Mouse (Mus musculus): ENCODE results near the gene Camta1.

The Camta1 gene

GRCm38 (mm10) chr4:151593042-151593441, 268.6 kb downstream of the Camta1 start:
- no peak for DNase-seq

- no peak for DNase-seq
Measured at GRCm38 (mm10) chr4:151586074-151586473, 275.6 kb downstream of the Camta1 start.

DNA sequence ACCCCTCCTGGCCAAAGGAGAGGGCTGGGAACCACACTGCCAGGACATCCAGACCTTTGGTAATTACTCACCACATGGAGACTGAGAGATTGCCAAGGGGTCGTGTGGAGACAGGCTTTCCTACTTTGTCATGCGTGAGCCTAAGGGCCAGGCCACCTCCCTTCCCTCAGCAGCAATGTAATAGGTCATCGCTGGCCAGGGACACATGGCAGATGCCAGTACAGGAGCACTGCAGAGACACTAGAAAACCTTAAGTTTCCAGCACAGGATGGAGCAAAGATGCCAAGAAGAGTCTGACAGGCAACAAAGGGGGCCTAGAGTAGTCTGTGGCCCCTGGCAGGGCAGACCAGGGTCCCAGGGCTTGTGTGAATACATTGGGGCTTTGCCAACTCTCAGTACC, 283.7 kb downstream of the Camta1 start:
- DNase-seq: no peak

DNA sequence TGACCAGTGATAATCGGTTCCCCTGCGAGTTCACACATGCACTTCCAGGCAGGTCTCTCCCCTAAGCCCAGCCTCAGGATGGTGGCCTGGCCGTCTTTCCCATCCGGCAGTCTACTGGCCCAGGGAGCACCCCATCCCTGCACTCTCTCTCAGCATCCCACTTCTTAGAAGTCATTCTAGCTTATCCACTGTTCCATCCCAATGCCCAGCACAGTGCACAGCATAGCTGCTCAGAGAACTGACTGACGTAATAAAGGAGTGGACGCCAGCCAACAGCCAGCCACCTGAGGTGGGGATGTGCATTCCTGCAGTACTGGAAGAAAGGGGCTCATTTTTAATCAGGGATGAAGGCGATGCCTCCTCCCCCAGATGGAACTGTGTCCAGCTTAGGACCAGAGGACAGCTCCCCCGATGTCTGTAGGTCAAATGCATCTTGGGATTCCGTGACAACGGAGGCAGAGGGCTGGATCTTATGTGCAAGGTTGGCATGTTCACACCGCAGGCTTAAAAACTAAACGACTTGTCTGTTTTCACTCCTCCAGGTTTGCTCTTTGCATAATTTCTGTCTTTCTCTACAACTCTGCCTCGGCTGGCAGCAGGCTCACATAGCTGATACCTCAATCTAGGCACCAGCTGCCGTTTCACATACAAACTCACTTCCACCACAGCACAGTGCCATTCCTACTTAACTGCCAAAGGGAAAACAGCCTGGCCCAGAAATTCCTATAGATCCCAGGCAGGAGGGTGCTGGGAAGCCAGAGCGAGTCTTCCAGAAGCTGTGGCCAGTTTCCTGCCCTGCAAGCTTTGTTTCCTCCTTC, 285.2 kb downstream of the Camta1 start:
- DNase-seq: peak; percentile 8 to 29

DNA sequence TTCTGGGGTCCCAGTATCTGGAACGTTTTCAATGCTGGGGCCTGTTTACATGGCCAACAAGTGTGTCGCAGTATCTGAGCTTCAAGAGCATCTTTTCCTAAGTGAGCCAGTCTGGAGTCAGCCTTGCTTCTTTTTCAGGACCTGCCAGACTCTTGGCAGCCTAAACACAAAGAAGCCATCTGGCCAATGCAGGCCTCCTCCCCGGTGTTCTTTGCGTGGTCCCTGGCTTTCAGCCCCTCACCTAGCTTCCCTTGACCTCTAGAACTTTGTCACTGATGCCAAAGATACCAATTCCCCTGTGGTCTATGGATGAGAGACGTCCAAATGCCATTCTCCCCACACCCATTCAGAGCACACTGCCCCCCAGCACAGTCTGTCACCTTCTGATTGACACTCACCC, 289.0 kb downstream of the Camta1 start:
- DNase-seq: no peak

DNA sequence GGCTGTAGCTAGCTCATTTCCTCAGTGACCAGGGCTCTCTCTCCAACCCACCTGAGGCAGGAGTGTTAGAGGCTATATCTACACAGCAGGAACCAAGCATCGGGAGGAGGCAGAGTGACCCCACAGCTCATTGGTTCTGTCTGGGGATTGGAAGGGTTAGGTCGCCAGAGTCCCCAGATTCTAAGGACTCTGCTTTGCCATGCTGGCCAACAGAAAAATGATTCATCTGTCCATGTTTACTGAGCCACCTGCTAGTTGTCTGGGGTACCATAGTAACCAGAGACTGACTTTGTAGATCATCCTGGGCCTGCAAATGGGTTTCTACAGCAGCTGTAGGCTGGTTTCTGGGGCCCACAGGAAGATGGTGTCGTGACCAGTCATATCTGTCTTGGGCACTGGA, 292.1 kb downstream of the Camta1 start:
- DNase-seq: no peak

GRCm38 (mm10) chr4:151568887-151569286, 292.8 kb downstream of the Camta1 start:
- peak; percentile 23 to 34 for DNase-seq

GRCm38 (mm10) chr4:151567105-151567504, 294.6 kb downstream of the Camta1 start:
- no peak for DNase-seq

- DNase-seq: no peak
Measured at GRCm38 (mm10) chr4:151555505-151555904, 306.2 kb downstream of the Camta1 start.

- peak in 1 of 2 experiments; percentile 36 for DNase-seq
Measured at GRCm38 (mm10) chr4:151549523-151549922, 312.2 kb downstream of the Camta1 start.

- DNase-seq: no peak
Measured at GRCm38 (mm10) chr4:151545452-151545851, 316.2 kb downstream of the Camta1 start.

- DNase-seq: no peak
Measured at GRCm38 (mm10) chr4:151544191-151544590, 317.5 kb downstream of the Camta1 start.

GRCm38 (mm10) chr4:151540546-151540945, 321.1 kb downstream of the Camta1 start:
- peak; percentile 38 to 40 for DNase-seq

DNA sequence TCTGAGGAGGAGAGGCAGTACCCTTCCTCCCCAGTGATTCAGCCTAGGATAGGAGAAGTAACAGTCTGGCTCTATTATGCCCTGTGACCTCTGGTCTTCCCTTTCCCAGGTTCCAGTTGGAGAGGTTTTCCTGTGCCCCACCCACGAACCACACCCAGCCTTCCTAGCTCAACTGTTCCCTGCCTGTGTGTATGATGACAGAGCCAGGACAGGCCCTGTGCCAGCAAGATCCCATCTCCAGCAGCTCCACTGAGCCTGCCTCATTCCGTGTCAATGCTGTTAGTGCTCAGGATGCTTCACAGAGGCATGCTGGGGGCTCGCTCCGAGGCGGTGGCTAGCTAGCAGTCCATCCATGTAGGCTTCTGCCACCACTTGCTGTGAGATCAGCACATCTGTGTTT, 321.8 kb downstream of the Camta1 start:
- DNase-seq: no peak

- DNase-seq: no peak
Measured at GRCm38 (mm10) chr4:151539167-151539525, 322.5 kb downstream of the Camta1 start.

DNA sequence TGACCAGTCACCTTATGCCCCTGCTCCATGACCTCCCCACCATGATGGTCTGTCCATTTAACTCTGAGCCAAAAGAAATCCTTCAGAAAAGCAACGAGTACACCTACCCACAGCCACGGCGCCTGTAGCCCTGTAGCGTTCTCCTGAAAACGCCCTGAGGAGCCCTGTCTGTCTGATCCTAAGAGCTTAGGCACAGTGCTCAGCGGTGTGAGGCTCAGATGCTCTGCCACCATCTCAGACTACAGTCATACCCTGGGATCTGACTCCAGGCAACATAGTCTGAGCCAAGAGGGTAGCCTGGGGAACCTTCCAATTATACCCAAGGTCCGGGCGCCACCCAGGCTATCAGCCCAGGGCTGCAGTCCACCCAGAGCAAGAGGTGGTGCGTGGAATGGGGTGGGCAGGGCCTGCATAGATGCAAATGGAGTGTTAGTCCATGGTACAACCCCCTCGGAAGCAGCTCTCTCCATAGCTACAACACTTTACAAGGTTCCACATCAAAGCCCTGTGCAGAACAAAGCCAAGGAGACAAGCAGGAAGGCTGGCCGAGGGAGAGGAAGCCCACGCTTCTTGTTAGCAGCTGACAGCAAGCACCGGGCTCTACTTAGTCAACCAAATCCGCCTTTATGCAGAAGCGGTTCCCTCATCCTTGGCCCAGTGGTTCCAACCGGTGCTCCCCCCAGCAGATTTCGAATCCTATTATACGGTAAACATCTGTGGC, 323.1 kb downstream of the Camta1 start:
- no peak for DNase-seq

GRCm38 (mm10) chr4:151535916-151536450, 325.7 kb downstream of the Camta1 start:
- no peak for DNase-seq

- DNase-seq: no peak
Measured at GRCm38 (mm10) chr4:151533451-151533850, 328.2 kb downstream of the Camta1 start.

- DNase-seq: no peak
Measured at GRCm38 (mm10) chr4:151528436-151528835, 333.2 kb downstream of the Camta1 start.

- no peak for DNase-seq
Measured at GRCm38 (mm10) chr4:151527763-151528162, 333.9 kb downstream of the Camta1 start.

GRCm38 (mm10) chr4:151520103-151520502, 341.6 kb downstream of the Camta1 start:
- DNase-seq: no peak

DNA sequence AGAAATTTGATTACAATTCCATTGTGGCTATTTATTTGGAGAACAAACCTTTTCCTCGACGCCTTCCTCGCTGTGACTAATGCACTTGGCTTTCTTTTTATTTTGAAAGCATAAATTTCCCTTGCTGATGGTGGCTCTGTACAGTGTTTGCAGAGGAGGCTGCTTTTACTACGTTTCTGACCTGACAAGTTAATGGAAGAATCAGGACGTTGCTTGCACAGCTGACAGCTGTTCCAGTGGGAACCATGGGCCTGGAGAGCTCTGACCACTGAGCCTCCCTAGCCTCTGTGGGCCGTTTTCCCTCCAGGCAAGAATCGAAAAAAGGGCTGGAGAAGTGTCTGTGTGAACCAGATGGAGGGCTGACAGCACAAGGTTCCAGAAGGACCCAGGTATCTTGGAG, 342.7 kb downstream of the Camta1 start:
- no peak for DNase-seq

DNA sequence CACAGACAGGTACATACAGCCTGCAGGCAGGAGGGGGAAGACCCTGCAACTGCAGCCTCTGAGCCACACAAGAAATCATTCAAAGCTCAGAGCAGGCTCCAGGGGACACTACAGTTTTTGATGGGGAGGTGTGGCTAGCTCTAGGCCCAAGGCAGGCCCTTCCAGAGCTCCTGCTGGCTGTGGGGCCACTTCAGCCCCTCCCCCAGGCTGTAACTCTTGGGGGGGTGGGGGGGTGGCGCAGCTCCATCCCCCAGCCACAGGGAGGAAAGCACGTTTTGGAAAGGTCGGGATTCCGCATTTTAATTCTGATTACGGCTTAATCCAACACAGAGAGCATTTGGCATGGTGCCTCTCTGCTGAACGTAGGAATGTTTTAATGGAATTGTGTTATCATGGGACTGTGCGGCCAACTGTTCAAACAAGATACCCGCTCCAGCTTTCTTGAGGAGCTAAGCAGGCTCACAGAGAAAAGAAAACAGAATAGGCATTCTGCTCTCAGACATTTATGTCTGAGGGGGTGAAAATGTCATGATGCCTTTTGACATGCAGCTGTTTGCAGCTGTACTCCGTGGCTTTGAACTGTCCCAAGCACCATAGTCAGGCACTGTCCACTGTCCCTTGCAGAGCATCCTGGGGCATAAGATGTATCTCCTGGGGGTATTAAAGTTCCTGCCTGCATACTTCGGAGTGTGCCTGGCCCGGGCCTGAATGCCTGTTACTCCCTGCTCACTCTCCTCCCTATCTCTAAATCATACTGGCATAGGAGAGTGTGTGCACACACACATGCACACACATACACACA, 344.5 kb downstream of the Camta1 start:
- DNase-seq: peak in 1 of 2 experiments; percentile 11

Measured in kidney, postnatal 36 days (tissue).